Mouse (Mus musculus): ENCODE data around the gene Pde6b.

Pde6b gene

DNA sequence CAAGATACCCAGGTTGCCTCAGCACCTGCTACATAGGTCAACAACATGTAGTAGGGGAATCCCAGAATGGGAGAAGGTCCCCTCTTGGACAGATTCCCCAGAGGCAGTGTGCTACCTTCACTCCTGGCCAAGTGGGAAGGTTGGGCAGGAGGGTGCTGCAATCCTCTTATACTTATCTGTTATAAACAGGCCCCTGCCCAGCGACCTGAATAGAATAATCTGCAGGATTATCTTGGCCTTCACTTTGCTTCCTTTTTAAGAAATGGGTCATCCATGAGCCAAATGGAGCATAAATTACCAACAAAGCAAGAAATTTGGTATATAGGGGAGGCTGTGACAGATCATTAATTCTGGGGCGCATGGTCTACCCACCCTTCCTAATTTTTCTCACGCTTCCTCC is 1.6 kb downstream of the Pde6b start:
- DNase-seq (ENCODE audit: low spot score in 2 of 2), result no peak

DNA sequence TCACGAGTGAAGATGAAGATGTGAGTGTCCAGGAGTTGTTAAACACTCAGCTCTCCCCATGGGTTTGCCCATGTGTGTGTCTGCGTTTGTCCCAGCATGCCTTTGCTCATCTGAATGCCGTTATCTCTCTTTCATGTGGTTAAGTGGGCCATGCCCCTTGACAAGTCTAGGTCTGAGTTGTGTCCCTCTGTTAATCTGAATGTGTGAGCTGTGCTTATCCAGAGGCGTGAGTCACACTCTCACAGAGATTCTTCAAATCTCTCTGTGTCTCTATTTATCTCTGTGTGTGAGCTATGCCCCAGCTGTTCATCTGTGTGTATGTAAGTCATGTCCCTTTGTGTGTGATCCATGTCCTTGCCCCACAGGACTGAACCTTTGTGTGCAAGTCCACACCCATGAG is 15.3 kb downstream of the Pde6b start:
- DNase-seq (ENCODE audit: low spot score in 2 of 2), result no peak

DNA sequence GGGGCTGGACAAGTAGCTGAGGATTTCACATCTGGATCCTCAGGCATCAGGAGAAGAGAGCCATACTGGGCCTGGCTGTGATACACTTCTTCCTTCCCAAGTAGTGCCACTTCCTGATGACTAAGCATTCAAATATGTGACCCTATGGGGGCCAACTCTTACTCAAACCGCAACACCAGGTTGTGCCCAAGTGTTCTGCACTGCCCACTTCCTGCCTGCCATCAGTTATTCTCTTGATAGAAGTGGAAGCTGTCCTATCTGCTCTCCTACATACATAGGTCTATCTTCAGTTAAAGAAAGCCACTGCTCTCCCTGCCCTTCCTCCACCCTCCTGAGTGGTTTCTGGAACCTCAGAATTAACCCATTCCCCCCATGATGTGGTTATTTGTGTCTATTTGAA is 17.3 kb downstream of the Pde6b start:
- DNase-seq (ENCODE audit: low spot score in 2 of 2), result no peak

DNA sequence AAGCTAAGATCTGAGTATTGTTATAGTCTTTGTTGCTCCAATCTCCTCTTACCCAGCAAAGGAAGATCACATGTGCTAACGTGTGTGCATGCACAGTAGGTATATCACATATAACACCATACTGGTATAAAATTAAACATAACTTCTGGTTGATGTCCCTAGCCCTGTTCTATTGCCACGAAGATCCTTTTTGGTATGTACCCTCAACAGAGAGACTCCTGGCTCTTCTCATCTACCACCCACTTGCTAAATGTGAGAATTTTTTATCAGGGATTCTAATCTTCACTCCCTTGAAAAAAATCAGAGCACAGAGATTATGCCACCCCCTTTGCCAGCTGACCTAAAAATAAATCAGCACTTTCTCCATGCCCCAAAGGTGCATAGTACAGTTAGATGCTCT is 18.8 kb downstream of the Pde6b start:
- DNase-seq (ENCODE audit: low spot score in 2 of 2), result no peak

DNA sequence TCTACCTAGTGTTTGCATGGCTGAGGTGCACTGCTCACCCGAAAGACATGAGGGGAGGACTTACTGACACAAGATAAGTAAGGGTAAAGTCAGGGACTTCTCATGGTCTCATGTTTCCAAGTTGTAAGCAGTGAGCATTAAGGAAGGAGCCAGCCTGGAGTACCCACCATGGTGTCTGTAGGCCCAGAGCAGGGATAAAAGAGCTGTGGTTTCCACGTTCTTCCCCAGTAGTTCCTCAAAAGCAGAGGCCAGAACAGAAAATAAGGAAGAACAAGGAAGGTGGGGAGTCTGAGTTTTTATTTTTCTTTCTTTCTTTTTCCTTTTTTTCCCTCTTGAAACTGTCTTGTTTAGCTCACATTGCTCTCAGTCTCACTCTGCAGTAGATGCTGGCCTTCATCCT is 26.5 kb downstream of the Pde6b start:
- DNase-seq (ENCODE audit: low spot score in 2 of 2), result no peak

DNA sequence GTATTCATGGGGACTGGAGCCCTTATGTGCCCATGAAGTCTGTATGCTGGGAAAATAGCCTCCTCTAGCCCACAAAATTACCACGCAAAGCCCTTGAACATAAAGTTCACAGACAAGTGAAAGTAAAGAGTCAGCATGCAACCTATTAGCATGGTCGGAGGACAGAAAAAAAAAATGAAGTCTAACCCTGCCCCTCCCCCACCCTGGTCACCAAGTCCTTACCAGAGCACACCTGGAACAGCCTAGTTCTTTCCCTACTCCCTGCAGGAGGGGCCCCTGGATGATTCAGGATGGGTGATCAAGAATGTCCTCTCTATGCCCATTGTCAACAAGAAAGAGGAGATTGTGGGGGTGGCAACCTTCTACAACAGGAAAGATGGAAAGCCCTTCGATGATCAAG is 34.5 kb downstream of the Pde6b start:
- DNase-seq (ENCODE audit: low spot score in 2 of 2), result no peak

DNA sequence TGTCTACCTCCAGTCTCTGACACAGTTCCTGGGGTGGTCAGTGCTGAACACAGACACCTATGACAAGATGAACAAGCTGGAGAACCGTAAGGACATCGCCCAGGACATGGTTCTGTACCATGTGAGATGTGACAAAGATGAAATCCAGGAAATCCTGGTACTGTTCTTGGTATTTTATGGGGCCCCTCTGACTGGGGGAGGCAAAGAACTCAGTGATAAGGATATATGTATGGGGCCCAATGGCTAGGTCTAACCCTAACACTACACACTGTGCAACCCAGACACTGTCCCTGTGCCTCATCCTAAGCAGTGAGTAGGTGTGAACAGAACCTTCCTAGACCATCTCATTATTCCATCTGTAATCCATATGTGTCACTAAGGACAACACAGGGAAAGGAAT is 35.2 kb downstream of the Pde6b start:
- DNase-seq (ENCODE audit: low spot score in 2 of 2), result no peak

DNA sequence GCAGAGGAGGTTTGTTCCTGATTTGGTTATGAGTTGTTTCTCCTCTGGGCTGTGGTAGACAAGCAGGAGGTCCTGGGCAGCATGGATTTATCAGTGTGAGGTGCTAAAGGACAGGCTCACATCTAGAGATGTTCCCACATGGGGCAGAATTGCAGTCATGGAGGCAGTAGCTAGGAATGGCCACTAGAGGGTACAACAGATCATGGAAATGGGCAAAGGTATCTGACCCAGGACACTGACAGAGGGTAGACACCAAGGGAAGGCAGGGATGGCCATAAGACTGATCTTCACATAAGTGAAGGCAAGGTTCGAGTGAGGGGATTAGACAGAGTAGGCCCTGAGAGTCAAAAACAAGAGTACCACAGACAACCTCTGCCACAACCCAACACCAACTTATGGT is 39.0 kb downstream of the Pde6b start:
- peak in 1 of 2 experiments; percentile 44 for DNase-seq (ENCODE audit: low spot score in 2 of 2)

DNA sequence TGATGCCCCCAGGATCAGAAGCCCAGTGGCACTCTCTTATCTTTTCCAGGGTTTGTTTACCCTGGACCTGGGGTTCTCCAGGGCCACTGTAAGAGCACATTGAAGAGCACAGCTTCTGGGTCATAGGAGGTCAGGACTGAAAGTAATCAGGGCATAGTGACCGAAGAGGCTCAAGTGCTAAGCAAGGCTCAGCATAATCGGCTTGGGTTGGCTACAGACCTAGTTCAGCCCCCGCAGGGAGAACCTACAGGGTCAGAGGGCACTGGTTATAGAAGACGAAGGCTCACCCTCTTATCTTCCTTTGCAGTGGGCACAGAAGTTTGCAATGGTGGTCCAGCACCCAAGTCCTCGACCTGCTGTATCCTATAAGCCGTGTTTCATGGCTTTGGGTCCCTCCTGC is 43.0 kb downstream of the Pde6b start:
- DNase-seq (ENCODE audit: low spot score in 2 of 2), result no peak

DNA sequence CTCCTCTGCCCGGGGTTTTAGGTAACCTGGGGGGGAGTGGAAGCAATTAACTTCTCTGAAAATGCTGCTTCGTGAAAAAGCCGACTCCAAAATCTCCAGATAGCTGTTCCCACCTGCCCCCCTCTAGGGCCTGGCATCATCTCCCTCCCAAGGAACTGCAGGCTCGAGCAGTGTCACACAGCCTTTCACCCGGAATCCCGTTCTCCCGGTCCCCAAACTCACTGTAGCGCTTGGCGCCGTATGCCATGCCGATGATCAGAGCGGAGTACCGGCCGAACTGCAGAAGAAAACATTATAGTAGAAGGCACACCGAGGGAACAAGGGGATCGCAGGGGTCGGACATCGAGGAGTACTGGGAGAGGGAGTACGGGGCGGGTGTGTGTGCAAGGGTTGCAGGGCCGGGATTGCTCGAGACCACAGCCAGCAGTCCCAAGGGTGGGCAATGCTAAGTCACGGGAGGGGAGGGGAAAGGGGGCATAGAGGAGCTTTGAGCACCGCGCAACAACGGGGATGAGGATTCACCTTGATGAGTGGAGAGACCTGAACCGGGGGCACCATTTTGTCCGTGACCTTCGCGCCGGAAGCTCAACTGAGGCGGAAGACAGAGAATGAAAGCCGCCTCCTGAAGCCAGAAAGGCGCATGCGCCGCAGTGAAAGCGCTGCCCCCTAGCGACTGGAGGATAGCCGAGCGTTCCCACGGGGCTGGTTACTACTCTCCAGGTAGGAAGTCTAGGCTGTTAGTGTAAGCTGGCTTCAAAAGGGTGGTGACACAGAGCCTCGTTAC is 45.8 kb downstream of the Pde6b start, which contains the start of gene Atp5k:
Atp5k (minus strand) TSS at position 645 of the 784 bp plus-strand sequence.
- DNase-seq (ENCODE audit: low spot score in 2 of 2), result peak; percentile 90 to 94

DNA sequence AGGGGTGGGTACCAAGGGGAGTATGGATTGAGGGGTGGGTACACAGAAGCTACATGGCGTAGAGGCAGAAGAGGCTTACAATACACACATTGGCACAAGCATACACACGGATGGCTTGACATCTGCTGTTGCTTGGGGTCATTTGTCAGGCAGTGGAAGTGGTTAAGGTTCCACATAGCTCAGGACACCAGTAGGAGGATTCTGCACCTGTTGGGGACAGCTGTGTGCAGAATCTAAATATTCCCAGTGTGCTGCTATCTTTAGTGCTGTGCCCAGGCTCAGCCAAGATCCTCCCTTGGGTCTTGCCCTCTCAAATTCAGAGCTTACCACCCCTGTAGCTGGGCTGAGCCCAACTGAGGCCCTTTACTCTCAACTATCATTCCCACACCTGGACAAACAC is 47.9 kb downstream of the Pde6b start:
- DNase-seq (ENCODE audit: low spot score in 2 of 2), result no peak

DNA sequence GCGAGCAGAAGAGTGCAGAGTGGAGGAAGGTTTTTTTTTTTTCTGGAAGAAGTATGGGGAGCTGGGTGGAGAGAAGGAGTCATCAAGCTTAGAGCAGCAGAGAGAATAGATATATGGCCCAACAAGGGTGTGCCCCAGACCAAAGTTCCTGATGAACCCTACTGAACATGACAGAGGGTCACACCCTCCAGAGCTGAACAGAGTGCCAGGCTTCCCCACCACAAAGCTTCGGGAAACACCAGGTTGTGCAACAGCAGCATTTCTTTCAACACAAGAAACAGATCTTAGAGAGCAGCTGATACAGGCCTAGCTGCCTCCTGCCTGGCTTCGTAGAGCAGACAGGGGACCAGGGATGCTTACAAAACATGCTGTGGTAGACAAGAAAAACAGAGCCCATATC is 58.8 kb downstream of the Pde6b start:
- DNase-seq (ENCODE audit: low spot score in 2 of 2), result no peak

DNA sequence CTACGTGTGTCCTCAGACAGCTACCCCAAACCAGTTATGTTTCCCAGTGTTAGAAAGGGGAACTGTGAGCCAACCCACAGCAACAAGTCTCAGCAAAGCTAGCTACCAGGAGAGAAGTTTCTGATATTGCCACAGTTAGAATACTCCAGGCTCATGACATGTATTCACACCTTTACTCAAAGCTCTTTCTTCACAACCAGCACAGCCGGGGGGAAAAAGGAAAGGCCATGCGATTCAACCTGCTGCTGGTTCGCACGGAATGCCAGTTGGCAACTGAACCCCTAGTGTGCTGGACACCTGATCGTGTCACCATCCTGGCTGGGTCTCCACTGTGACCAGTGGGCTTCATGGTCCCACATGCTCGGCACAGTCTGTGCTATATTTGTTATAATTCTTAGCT is 59.7 kb downstream of the Pde6b start:
- no peak for DNase-seq (ENCODE audit: low spot score in 2 of 2)

DNA sequence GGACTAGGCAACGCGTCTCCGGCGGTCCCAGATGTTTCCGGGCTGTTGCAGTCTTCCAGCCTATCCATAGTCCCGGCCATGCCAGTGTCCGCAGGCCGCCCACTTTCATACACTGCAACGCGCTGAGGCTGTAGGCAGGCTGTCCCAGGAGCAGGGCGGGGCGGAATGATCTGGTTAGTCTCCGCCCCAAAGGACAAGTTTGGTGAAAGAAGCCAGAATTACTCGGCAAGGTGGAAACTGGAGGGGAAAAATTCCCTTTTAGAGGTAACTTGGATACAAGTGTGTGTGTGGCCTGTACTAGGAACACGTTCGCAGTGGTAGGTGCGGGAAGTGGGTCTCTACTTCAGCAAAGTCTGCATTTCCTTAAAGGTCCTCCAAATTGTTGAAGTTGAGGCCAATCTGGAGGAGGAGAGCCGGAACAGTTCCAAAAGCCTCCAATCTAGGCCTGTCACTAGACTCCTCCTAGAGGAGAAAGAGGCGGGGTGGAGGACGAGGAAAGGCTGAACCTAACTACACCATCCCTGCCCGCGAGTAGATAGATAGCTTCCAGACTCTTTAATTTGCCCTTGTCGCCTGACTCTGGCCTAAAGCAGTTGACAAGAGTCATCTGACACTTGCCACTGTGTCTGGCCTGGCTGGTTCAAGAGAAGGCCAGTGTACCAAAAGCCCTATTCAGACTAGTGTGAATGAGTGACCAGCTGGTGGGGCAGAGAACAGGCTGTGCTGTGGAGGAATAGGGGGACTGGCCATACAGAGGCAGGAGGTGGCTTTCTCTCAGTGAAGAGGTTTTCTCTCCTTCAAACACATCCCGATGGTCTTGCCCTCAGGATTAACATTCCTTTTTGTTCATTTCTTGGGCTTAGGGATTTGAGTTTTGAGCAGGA is 60.8 kb downstream of the Pde6b start, which contains the start of gene Mfsd7a:
Mfsd7a (minus strand) TSS at position 107 of the 884 bp plus-strand sequence.
- peak; percentile 79 to 86 for DNase-seq (ENCODE audit: low spot score in 2 of 2)

DNA sequence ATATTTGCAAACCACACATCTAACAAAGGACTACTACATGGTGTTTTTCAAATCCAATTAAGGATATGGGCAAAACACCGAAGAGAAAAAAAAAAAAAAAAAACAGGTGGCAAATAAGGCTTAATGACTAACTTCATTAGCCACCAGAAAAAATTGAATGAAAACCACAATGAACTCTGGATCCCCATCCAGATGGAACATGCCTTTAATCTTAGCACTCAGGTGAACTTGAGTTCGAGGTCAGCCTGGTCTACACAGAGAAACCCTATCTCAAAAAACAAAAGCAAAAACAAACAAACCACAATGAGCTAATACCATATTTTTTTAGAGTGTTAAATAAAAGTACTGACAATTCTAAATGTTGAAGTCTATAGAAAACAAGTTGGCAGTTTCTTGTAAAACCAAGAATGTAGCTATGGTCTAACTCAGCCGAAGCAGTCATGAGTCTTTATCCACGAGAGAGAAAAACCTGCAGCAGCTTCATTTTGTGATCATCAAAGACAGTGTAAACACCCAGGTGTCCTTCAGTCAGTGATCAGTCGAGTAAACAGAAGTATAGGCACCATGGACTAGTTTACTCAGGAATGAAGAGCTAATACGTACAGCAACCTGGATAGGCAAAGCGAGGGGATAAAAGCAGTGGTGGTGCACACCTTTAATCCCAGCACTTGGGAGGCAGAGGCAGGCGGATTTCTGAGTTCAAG is 62.8 kb downstream of the Pde6b start:
- no peak for DNase-seq (ENCODE audit: low spot score in 2 of 2)

DNA sequence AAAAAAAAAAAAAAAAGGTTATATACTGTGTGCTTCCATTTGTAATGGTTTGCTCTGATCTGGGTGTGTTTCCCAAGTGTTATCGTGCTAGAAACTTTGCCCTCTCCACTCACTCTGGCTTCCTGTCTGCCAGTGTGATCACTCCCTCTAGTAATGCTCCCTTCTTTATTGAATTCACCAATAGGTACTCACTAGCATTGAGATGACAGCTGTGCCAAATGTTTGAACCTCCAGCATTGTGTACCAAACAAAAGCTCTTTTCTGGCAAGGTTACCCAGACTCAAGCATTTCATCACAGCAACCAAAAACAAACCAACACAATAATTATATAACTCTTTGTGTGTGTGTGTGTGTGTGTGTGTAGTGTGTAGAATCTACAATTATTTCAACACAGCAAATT is 63.4 kb downstream of the Pde6b start:
- no peak for DNase-seq (ENCODE audit: low spot score in 2 of 2)

DNA sequence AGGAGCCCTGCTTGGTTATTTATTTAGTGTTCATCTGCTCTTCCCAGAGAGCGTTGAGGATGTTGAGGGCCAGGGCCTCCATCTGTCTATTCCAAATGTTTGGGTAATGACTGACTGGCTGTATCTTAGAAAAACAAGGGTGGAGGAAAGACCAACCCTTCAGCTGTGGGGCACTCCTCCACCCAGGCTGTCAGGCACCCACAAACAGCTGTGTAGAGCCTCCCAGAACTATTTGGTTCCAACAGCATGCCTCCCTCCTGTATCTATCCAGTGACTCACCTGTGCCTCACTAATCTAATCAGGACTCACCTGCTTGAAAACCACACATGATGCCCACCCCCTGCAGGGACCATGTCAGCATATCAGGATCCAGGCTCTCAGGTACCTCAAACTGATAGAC is 64.2 kb downstream of the Pde6b start:
- no peak for DNase-seq (ENCODE audit: low spot score in 2 of 2)

DNA sequence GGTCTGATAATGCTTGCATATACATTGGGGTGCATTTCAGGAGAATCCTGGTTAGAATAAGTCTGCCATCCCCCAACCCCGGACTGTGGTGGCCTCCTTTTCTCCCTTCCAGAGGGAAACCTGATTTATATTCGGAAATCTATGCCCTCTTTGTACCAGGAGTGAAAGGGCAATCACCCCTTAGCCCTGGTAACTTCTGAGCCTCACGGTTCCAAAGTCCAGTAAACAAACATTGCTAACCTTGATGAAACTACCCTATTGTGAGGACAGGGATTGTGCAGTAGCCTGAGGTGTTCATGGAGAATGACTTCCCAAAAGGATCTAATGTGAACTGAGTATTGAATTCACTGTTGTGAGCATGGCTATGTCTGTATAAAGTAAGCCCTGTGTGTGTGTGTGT is 65.9 kb downstream of the Pde6b start:
- no peak for DNase-seq (ENCODE audit: low spot score in 2 of 2)

DNA sequence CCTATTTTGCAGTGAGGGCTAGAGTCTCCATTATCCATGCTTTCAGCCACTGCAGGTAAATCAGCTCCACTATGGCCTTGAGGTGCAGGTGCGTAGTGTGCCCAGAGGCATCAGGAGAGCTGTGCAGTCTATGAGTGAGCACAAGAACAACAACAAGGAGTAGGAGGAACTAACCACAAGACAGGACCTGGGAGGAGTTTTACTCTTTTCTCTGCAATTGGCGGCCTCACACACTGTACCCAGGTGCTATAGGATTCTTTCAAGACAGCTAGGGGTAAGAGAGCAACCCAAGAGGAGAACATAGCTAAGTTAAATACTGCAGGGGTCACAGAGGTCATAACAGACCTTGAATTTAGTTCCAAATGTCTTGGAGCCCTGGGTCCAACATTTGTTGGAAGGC is 70.5 kb downstream of the Pde6b start:
- no peak for DNase-seq (ENCODE audit: low spot score in 2 of 2)

DNA sequence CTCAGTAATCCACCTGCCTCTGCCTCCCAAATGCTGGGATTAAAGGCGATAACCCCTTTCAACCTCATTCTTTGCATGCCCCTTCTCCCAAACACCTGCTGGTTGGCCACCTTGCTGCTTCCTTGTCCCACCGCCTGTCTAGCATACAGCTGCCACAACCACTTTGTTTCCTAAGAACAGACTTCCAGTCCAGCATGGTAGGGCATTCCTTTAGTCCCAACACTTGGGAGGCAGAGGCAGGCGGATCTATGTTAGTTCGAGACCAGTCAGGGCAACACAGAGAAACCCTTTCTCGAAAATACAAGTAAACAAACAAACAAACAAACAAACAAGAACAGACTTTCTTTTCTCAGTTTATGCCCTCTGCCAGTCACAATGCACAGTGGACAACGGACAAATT is 72.3 kb downstream of the Pde6b start:
- no peak for DNase-seq (ENCODE audit: low spot score in 2 of 2)

DNA sequence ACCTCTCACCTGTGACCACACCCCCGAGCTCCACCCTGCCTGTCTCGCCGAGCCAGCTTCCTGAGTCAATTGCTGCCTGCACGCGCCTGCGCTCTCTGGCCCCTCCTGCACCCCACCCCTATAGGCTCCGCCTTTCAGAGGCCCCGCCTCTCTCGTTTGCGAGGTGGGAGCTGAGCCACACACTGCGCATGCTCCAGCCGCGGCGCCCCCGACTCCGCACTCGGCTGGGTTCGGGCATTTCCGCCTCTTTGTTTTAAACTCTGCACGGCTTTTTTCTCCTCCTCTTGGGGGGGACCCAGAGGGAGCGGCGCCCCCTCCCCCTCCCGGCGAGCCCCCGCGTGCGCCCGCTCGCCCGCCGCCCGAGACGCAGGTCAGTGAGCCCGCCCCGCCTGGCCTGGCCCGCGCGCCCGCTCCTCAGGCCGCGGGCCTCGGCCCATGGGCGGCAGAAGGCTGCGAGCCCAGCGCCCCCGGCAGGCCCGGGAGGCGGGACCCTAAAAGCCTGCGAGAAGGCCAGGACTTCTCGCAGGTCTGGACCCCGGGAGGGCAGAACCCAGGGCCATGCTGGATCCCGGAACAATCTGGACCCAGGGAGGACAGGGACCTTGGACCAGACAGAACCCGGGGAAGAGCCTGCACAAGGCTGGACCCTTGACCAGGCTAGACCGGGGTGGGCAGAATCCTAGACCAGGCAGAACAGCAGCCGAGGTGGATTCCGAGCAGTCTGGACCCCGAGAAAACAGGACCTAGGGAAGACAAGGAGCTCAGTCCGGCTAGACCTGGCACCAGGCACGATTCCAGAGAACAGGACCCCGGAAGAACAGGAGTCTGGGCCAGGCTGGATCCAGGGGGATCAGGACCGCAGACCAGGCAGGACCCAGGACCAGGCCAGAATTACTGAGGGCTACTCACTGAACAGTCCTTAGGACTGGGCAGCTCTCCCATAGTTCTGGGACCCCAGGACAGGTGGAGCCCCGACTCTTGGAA is 73.2 kb downstream of the Pde6b start, which contains the start of gene Pcgf3:
Pcgf3 (plus strand) TSS at position 151 of the 984 bp plus-strand sequence.
- peak; percentile 98 for DNase-seq (ENCODE audit: low spot score in 2 of 2)

Measured in heart, adult 9 months (tissue).